Mouse (Mus musculus) myocyte (in vitro differentiated cells): ENCODE data around the gene Tgm1.

Source experiments
- MAX ChIP-seq: IDR thresholded peaks from one replicate; pipeline ENCODE4 v1.6.1; 2011; ENCODE audit warnings: low read depth, mild to moderate bottlenecking, control low read depth
- MYOD1 ChIP-seq, 3 experiments: IDR thresholded peaks; one replicate each; pipeline ENCODE4 v1.6.1; 2011; ENCODE audit warnings: control low read depth in 2 of 3, low read depth in 2 of 3, mild to moderate bottlenecking in 2 of 3, moderate library complexity in 1 of 3; ENCODE audit not compliant: insufficient read length in 2 of 3, control insufficient read depth in 1 of 3
- POLR2A ChIP-seq: IDR thresholded peaks from one replicate; pipeline ENCODE4 v1.6.1; 2011; ENCODE audit warnings: low read depth, mild to moderate bottlenecking, control low read depth, moderate library complexity; ENCODE audit not compliant: insufficient read length
- POLR2AphosphoS2 ChIP-seq: IDR thresholded peaks from one replicate; pipeline ENCODE4 v1.6.1; 2011; ENCODE audit warnings: low read depth, control low read depth; ENCODE audit not compliant: insufficient read length
- SRF ChIP-seq: IDR thresholded peaks from one replicate; pipeline ENCODE4 v1.6.1; 2011; ENCODE audit warnings: low read depth; ENCODE audit not compliant: control insufficient read depth, insufficient read length
- TCF12 ChIP-seq: IDR thresholded peaks from one replicate; pipeline ENCODE4 v1.6.1; 2011; ENCODE audit warnings: mild to moderate bottlenecking, control low read depth; ENCODE audit not compliant: poor library complexity, insufficient read depth, severe bottlenecking
- USF1 ChIP-seq: IDR thresholded peaks from one replicate; pipeline ENCODE4 v1.6.1; 2011; ENCODE audit warnings: low read depth, mild to moderate bottlenecking, control low read depth, moderate library complexity

DNA sequence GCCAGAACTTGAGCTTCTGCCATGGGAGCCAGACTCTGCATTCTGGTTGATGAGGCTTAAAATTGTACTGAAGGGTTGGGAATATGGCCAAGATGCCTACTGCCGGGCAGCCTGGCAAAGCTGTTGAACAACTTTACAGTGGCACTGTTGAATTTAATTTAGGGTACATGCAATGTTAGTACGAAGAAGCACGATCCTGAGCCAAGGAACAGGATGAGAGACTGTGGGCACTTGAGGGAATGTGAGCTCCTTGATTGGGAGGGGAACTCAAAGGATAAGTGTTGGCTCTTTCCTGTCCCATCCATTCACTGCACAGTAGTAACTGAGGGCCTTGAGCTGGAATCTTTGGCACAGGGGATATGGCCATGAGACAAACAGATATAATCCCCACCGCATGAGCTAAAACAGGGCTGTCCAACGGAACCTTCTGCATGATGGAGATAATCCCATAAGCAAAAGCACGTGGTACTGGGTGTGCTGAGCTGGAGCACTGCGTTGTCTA, 16.9 kb upstream of the Tgm1 start:
- no peak for TF ChIP-seq POLR2AphosphoS2
- TF ChIP-seq SRF = no peak
- no peak for TF ChIP-seq TCF12
- no peak for TF ChIP-seq POLR2A
- TF ChIP-seq USF1 = no peak
- no peak for TF ChIP-seq MYOD1 (IDR thresholded peaks at IDR 0.05; ENCODE audit: control insufficient read depth in 1 of 3, insufficient read length in 2 of 3, low read depth in 2 of 3)
- TF ChIP-seq MAX = no peak
